Mouse (Mus musculus): ENCODE measurements around the gene G3bp2.

DNA sequence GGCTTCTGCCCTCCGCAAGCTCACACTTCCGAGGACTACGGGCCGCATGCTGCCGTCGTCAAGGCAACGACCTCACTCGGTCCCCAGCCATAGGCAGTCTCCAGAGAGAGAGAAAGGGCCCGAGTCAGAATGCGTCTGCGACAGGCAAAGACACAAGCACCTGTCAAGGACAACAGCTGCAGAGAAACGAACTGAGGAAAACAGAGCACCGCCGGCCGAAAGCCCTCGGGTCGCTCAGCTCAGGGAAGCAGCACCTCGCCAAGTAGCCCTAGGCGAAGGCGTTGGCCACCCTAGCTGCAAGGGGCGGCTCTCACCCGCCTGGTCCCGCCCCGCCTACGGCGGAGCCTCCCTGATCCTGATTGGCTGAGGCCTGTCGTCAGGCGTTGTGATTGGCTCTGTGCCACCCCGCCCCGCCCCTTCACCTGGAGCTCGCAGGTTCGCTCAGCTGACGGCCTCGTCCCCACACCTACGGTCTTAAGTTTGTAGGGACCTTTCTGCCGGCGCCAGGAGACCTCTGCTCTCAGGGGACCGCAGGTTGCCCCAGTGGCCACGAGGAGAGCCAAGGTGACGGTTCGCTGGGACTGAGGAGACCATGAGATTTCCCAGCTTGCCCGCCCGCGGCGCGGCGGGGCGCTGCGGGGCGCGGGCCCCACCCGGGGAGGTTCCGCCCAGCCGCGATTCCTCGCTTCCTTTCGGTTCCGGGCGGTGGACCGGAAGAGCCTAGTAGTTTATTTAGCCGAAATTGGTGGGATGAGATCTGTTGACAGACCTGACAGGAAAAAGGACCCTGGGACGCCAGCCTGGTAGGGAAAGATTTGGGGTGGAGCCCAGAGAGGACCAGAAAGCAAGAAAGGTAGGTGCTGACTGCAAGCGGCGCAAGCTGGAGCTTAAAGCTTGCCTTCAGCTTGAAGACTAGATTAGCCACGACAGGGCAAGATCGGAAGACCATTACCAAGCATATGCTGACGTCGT, 40.9 kb downstream of the G3bp2 start:
- no peak for TF ChIP-seq CTCF (IDR thresholded peaks at IDR 0.05; ENCODE audit: control insufficient read depth, insufficient read depth, insufficient read length)
- no peak for TF ChIP-seq FOSL1 (IDR thresholded peaks at IDR 0.05; ENCODE audit: insufficient read depth, low read length, poor library complexity, severe bottlenecking)
- TF ChIP-seq MAX (IDR thresholded peaks at IDR 0.05) = peak; percentile 14
- no peak for TF ChIP-seq USF1 (IDR thresholded peaks at IDR 0.05; ENCODE audit: low read depth)
- TF ChIP-seq MYOG (IDR thresholded peaks at IDR 0.05; ENCODE audit: control insufficient read depth, extremely low read depth, insufficient read length) = no peak

All from C2C12 (cell line).